Mouse (Mus musculus) liver, embryonic 13.5 days (tissue): ENCODE measurements at regions not wholly inside any gene's neighbourhood (a gene's known extent, or its start where the extent isn't known, plus 50 kb on each side); places are given as distances from the start of the nearest gene placed in this dataset.

Source experiments
- ATAC-seq: fragments of 200-750 bp; cut with Nextera tagmentation; 2 replicates; pipeline ENCODE4 v1.8.0; 2017; ENCODE audit warnings: low read depth, mild to moderate bottlenecking, moderate number of reproducible peaks, moderate library complexity
- DNase-seq: peaks from one replicate; pipeline ENCODE4 v3.0.0; 2022
- H3K27ac ChIP-seq: fragments of 300-500 bp; sonication (generic); 2 replicates; pipeline ENCODE4 v1.5.1; 2015; ENCODE audit warnings: moderate library complexity, mild to moderate bottlenecking, inconsistent platforms
- H3K27me3 ChIP-seq: fragments of 300-500 bp; sonication (generic); 2 replicates; pipeline ENCODE4 v1.6.1; 2015; ENCODE audit warnings: mild to moderate bottlenecking, inconsistent platforms
- H3K36me3 ChIP-seq: fragments of 300-500 bp; sonication (generic); 2 replicates; pipeline ENCODE4 v1.6.1; 2015; ENCODE audit warnings: mild to moderate bottlenecking, inconsistent platforms
- H3K4me1 ChIP-seq: fragments of 300-500 bp; sonication (generic); replicated peaks from 2 replicates; pipeline ENCODE4 v1.6.1; 2015; ENCODE audit warnings: inconsistent platforms
- H3K4me2 ChIP-seq: fragments of 300-500 bp; sonication (generic); 2 replicates; pipeline ENCODE4 v1.6.1; 2015; ENCODE audit warnings: inconsistent platforms, mild to moderate bottlenecking, moderate library complexity
- H3K4me3 ChIP-seq: fragments of 300-500 bp; sonication (generic); replicated peaks from 2 replicates; pipeline ENCODE4 v1.5.1; 2015; ENCODE audit warnings: mild to moderate bottlenecking, inconsistent platforms
- H3K9ac ChIP-seq: fragments of 300-500 bp; sonication (generic); 2 replicates; pipeline ENCODE4 v1.6.1; 2015; ENCODE audit warnings: mild to moderate bottlenecking, inconsistent platforms
- H3K9me3 ChIP-seq: fragments of 300-500 bp; sonication (generic); replicated peaks from 2 replicates; pipeline ENCODE4 v1.6.1; 2016; ENCODE audit warnings: inconsistent platforms
- WGBS: fragments of 180-500 bp; shearing (Covaris S2); methylation state at CpG from one replicate; pipeline ENCODE4 v1.1.7; 2015; ENCODE audit not compliant: insufficient replicate concordance; 5-methylcytosine and 5-hydroxymethylcytosine counted together

DNA sequence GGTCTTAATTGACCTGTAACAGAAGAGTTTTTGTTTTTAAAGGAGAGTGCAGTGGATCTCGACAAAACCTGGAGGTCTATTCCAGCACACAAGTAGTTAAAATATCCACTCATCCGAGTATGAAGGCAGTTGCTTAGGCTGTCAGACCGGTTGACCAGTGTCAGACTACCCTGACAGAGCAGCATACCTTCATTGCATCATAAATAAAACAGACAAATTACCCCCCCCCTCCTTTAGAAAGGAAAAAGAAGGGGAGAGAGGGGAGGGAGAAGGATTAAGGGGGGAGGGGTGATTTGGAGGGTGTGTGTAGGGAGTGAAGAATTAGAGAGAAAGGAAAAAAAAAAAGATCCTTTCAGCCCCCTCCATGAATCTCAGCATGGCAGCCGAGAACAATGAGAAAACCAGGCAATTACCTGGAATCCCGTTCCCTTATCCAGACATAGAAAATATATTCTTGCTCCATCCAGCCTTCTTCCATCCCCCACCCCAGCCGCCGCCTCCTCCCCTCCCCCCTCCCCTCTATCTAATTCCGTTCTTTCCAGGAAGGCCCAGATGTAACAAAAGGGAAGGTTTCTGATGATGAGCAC is 122.2 kb upstream of the Zfhx3 start:
- Histone ChIP-seq H3K9me3 (no peaks in the 10 kb centered on the region), H3K27ac (no peak overlapping the region), H3K27me3 (no peaks in the 10 kb centered on the region), H3K4me3 (no peak overlapping the region), H3K4me1 (no peaks in the 10 kb centered on the region), H3K9ac (no peak overlapping the region), H3K36me3 (no peaks in the 10 kb centered on the region), H3K4me2 (no peak overlapping the region)
- WGBS, result 13% methylated on average over 8 of the region's 8 CpGs
- ATAC-seq (no peak), DNase-seq (no peak)

GRCm38 (mm10) chr8:107821522-107821921 is 120.9 kb upstream of the Zfhx3 start:
- ATAC-seq, result no peak
- WGBS, result 53% methylated on average over 6 of the region's 6 CpGs

DNA sequence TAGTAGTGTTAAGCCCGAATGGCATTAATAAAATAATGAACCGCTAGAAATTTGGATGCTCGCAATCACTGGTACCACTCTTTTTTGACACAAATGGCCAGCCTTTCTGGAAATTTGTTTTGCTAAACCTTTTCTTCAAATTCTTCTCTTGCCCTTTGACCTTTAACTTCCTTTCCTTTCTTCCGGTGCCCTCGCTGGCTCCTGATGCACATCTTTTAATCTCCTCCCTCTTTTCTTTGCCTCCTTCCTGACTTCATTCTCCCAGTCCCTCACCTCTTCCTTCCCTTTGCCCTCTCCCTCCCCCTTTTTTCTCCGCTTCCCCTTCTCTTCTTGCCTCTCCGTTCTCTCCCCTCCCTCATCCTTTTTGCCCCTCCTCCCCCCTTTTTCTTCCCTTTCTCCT is 118.3 kb upstream of the Zfhx3 start:
- no peaks in the 10 kb centered on the region for H3K9me3 ChIP-seq
- ATAC-seq, result no peak
- H3K27ac ChIP-seq, result no peak overlapping the region
- 15% methylated on average over 7 of the region's 7 CpGs for WGBS
- no peak overlapping the region for H3K4me3 ChIP-seq
- H3K27me3 ChIP-seq, result no peaks in the 10 kb centered on the region
- peak overlapping the region; percentile 10; the same call in 1 of the 2 replicates for H3K4me2 ChIP-seq
- H3K36me3 ChIP-seq, result no peaks in the 10 kb centered on the region
- no peak overlapping the region for H3K9ac ChIP-seq
- H3K4me1 ChIP-seq, result no peaks in the 10 kb centered on the region
- no peak for DNase-seq

More at GRCm38 (mm10) chr8:107821522-107821921, 120.9 kb upstream of the Zfhx3 start:
- no peak overlapping the region for H3K27ac ChIP-seq
- H3K9ac ChIP-seq, result no peak overlapping the region
- H3K4me1 ChIP-seq, result no peaks in the 10 kb centered on the region
- DNase-seq, result no peak
- no peak overlapping the region for H3K4me3 ChIP-seq
- no peaks in the 10 kb centered on the region for H3K9me3 ChIP-seq
- no peaks in the 10 kb centered on the region for H3K27me3 ChIP-seq
- H3K4me2 ChIP-seq, result no peak overlapping the region
- H3K36me3 ChIP-seq, result no peaks in the 10 kb centered on the region

- H3K4me1 ChIP-seq, result no peaks in the 10 kb centered on the region
- WGBS, result 5% methylated on average over 14 of the region's 14 CpGs
- H3K27me3 ChIP-seq, result no peaks in the 10 kb centered on the region
- no peak overlapping the region for H3K27ac ChIP-seq
- H3K4me3 ChIP-seq, result no peak overlapping the region
- peak overlapping the region; percentile 10; the same call in 1 of the 2 replicates for H3K4me2 ChIP-seq
- DNase-seq (no peak), ATAC-seq (no peak)
- H3K36me3 ChIP-seq, result no peaks in the 10 kb centered on the region
- H3K9ac ChIP-seq, result no peak overlapping the region
- no peaks in the 10 kb centered on the region for H3K9me3 ChIP-seq
Measured at GRCm38 (mm10) chr8:107824640-107825039, 117.8 kb upstream of the Zfhx3 start.

DNA sequence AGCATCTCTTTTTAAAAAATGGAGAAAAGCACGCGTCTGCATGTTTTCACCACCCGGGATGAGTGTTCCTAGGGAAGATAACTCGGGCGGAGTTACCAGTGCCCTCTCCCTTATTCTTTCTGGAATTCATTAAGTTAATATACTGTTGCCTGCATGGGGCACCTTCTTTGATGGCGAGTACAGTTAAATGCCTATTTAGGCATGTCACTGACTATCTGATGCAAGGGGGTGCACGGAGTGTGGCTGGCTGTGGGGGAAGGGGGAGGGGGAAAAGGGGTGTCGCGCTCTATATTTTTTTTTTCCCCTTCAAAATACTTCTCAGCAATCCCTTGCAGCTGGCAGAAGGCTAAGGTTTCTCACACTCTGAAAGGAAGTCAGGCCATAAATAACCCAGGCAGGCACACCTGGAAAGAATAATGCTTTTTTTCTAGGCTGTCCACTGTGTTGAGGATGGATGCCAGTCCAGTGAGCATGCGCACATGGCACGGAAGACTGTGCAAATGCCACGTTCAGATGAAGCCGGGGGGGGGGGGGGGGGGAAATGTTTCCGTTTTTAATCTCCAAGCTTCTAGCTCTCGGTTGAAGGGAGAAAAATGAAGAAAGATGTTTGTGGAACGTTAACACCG is 114.8 kb upstream of the Zfhx3 start:
- 73% methylated on average over 17 of the region's 17 CpGs for WGBS
- H3K9ac ChIP-seq, result no peak overlapping the region
- no peak for ATAC-seq
- DNase-seq, result no peak
- H3K27me3 ChIP-seq, result no peaks in the 10 kb centered on the region
- no peak overlapping the region for H3K4me3 ChIP-seq
- H3K36me3 ChIP-seq, result no peaks in the 10 kb centered on the region
- no peaks in the 10 kb centered on the region for H3K9me3 ChIP-seq
- H3K4me2 ChIP-seq, result no peak overlapping the region
- H3K4me1 ChIP-seq, result no peaks in the 10 kb centered on the region
- H3K27ac ChIP-seq, result no peak overlapping the region

GRCm38 (mm10) chr8:107828541-107828940 is 113.9 kb upstream of the Zfhx3 start:
- WGBS, result 66% methylated on average over 5 of the region's 5 CpGs
- H3K36me3 ChIP-seq, result no peaks in the 10 kb centered on the region
- no peak for DNase-seq
- no peak overlapping the region for H3K4me2 ChIP-seq
- H3K4me1 ChIP-seq, result no peaks in the 10 kb centered on the region
- no peak overlapping the region for H3K4me3 ChIP-seq
- no peaks in the 10 kb centered on the region for H3K9me3 ChIP-seq
- no peak for ATAC-seq
- H3K9ac ChIP-seq, result no peak overlapping the region
- H3K27ac ChIP-seq, result no peak overlapping the region
- H3K27me3 ChIP-seq, result no peaks in the 10 kb centered on the region

GRCm38 (mm10) chr8:107833481-107833880 is 109.0 kb upstream of the Zfhx3 start:
- Histone ChIP-seq H3K4me1 (no peaks in the 10 kb centered on the region), H3K36me3 (no peaks in the 10 kb centered on the region), H3K9me3 (no peaks in the 10 kb centered on the region; the same call in 1 of the 2 replicates), H3K4me3 (no peak overlapping the region), H3K27ac (no peak overlapping the region), H3K4me2 (no peak overlapping the region), H3K27me3 (no peaks in the 10 kb centered on the region), H3K9ac (no peak overlapping the region)
- WGBS, result 72% methylated on average over 10 of the region's 10 CpGs
- ATAC-seq, result no peak
- DNase-seq, result no peak

DNA sequence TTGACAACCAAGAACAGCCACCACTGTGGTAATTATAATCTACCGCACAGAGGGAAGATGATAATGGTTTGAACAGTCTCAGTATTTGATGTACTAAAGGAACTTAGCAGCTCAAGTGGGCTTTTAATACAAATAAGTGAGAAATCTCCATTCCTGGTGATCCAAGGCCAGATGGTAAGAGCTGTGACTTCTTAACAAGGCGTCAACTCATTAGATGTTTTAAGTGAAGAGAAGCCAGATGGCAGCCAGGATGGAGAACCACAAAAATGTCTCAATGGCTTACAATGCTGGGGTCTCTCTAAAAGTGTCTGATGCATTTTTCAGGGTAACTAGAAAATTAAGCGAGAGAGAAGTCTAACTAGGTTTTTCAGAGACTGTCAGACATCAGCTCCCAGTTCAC is 96.3 kb upstream of the Zfhx3 start:
- H3K27me3 ChIP-seq, result no peaks in the 10 kb centered on the region
- no peak overlapping the region for H3K4me3 ChIP-seq
- H3K9me3 ChIP-seq, result no peaks in the 10 kb centered on the region
- ATAC-seq, result no peak
- 67% methylated on average over 3 of the region's 3 CpGs for WGBS
- no peak overlapping the region for H3K9ac ChIP-seq
- DNase-seq, result no peak
- H3K4me1 ChIP-seq, result no peaks in the 10 kb centered on the region
- H3K4me2 ChIP-seq, result no peak overlapping the region
- H3K36me3 ChIP-seq, result no peaks in the 10 kb centered on the region
- H3K27ac ChIP-seq, result no peak overlapping the region

DNA sequence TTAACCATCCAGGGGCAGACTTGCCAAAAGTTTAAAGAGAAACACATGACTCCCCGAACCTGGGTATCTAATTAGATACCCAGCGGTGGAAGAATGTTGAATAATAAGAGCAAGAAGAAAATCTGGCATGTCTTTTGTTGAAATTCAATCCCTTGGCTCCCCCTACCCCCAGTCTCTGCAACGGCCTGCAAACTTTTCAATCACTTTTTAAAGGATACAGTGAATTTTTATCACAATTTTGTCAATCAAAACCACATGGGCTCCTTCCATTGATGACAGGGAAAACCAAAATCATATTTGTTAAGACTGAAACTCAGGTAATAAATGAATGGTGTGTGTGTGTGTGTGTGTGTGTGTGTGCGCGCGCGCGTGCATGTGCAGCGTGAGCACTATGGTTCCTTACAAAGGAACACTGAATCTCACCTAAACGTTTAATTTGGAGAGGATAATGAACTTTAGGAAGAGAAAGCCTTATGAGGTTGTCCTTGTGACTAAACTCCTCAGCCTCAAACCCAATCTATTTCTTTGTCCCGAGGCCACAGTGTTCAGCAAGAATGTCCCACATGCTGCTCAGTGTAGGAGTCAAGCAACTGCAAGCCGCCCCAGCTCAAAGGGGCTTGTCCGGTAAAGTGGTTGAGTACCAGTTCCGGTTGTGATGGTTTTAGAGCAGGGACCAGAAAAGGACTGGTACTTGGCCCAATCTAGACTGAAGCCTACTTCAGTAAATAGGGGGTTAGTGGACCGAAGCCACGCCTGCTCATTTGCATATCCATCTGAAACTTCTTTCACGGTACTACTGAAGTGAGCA is 91.0 kb upstream of the Zfhx3 start:
- Histone ChIP-seq H3K27me3 (no peaks in the 10 kb centered on the region), H3K9me3 (no peaks in the 10 kb centered on the region), H3K4me3 (no peak overlapping the region), H3K36me3 (no peaks in the 10 kb centered on the region), H3K4me1 (no peaks in the 10 kb centered on the region), H3K27ac (no peak overlapping the region), H3K4me2 (no peak overlapping the region), H3K9ac (no peak overlapping the region)
- DNase-seq (no peak), ATAC-seq (no peak)
- WGBS, result 72% methylated on average over 17 of the region's 17 CpGs

- ATAC-seq, result no peak
- Histone ChIP-seq H3K36me3 (no peaks in the 10 kb centered on the region), H3K4me2 (no peak overlapping the region), H3K4me3 (no peak overlapping the region), H3K27ac (no peak overlapping the region), H3K9me3 (no peaks in the 10 kb centered on the region), H3K27me3 (no peaks in the 10 kb centered on the region), H3K4me1 (no peaks in the 10 kb centered on the region), H3K9ac (no peak overlapping the region)
- DNase-seq, result no peak
- WGBS, result 76% methylated on average over 4 of the region's 4 CpGs
Measured at GRCm38 (mm10) chr8:107859770-107860169, 82.7 kb upstream of the Zfhx3 start.

DNA sequence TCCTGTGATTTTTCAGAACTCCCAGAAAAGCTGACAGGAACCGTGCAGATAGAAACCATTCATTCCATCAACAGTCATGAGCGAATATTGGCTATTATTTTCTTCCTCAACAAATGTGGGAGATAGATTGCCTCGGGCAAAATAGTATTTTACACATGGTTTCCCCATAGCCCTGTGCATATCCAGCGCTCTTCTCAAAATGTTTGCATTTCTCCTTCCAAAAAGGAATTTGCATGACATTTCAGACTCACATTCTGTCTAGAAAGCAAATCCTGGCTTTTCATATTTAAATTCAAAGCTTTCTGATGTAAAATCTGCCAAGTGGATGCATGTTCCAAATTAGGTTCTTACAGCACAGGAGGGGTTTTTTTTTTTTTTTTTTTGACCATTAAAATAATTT is 82.2 kb upstream of the Zfhx3 start:
- Histone ChIP-seq H3K27ac (no peak overlapping the region), H3K4me1 (no peaks in the 10 kb centered on the region), H3K9me3 (no peaks in the 10 kb centered on the region), H3K27me3 (no peaks in the 10 kb centered on the region), H3K36me3 (no peaks in the 10 kb centered on the region), H3K4me2 (no peak overlapping the region), H3K9ac (no peak overlapping the region), H3K4me3 (no peak overlapping the region)
- DNase-seq (no peak), ATAC-seq (no peak)
- 65% methylated on average over 4 of the region's 4 CpGs for whole genome bisulfite sequencing
